Comparison of ENCODE assay signal across 18 mouse cellular contexts in genomic region chr12:77575046-77575445, GRCm38 (mm10).
DNase-seq lines count a peak whose midpoint lies in the region; ATAC-seq and TF ChIP-seq lines count a peak whose summit lies in the region.
"Had no signal": no experiment of that assay in that cellular context is flagged by ENCODE, and none has a peak within 500 bp of the region (broad histone marks: within the 10 kb centered on the region; RNA-seq: fewer than 3 reads in every experiment).

No protein-coding gene starts in this region.

- intact Hi-C loops in heart, adult 2 months (cut with DNase I), result no loop called here

- no peak for TF ChIP-seq EP300 in heart, adult 2 months (IDR thresholded peaks at IDR 0.05; ENCODE audit: insufficient read depth, low read depth, low read length)

- no peak for TF ChIP-seq CTCF in heart, adult 2 months (IDR thresholded peaks at IDR 0.05)

- TF ChIP-seq POLR2A in heart, adult 2 months (IDR thresholded peaks at IDR 0.05; ENCODE audit: insufficient read depth, low read depth, low read length), result no peak
- TF ChIP-seq POLR2A in limb, embryonic 14.5 days (IDR thresholded peaks at IDR 0.05; ENCODE audit: borderline replicate concordance, extremely low read depth, insufficient read depth, insufficient read length), result no peak

- H3K27ac ChIP-seq in heart, adult 2 months, result no peak overlapping the region
- no peak overlapping the region for H3K27ac ChIP-seq in limb, embryonic 11.5 days (replicated peaks; ENCODE audit: low read depth, low read length)
- no peak overlapping the region for H3K27ac ChIP-seq in limb, embryonic 10.5 days
- H3K27ac ChIP-seq in limb, embryonic 14.5 days (replicated peaks; ENCODE audit: low read depth, low read length), result no peak overlapping the region
- H3K27ac ChIP-seq: heart, embryonic 15.5 days; hindbrain, embryonic 12.5 days; limb, embryonic 15.5 days; stomach, embryonic 15.5 days had no signal

- H3K79me2 ChIP-seq in heart, adult 2 months (replicated peaks; ENCODE audit: control insufficient read depth, insufficient read depth, low read length), result no peaks in the 10 kb centered on the region

- no peaks in the 10 kb centered on the region for H3K27me3 ChIP-seq in heart, adult 2 months (ENCODE audit: control insufficient read depth, insufficient read depth, low read length)
- no peaks in the 10 kb centered on the region for H3K27me3 ChIP-seq in limb, embryonic 11.5 days (ENCODE audit: control insufficient read depth, insufficient read depth, low read length)
- H3K27me3 ChIP-seq in limb, embryonic 10.5 days (ENCODE audit: low read depth, poor library complexity, severe bottlenecking), result no peaks in the 10 kb centered on the region
- H3K27me3 ChIP-seq in limb, embryonic 14.5 days (ENCODE audit: control insufficient read depth, insufficient read depth, low read length), result no peaks in the 10 kb centered on the region
- H3K27me3 ChIP-seq: hindbrain, embryonic 12.5 days had no signal

- 40% methylated on average over 3 of the region's 3 CpGs for WGBS in heart, adult 2 months
- WGBS in limb, embryonic 11.5 days, result 66% methylated on average over 3 of the region's 3 CpGs
- 65% methylated on average over 3 of the region's 3 CpGs for WGBS in limb, embryonic 10.5 days
- WGBS in limb, embryonic 14.5 days, result 58% methylated on average over 3 of the region's 3 CpGs

- no peak overlapping the region for H3K4me2 ChIP-seq in limb, embryonic 11.5 days (ENCODE audit: low read depth, severe bottlenecking)
- H3K4me2 ChIP-seq in limb, embryonic 14.5 days (replicated peaks; ENCODE audit: low read depth, low read length, severe bottlenecking), result no peak overlapping the region
- H3K4me2 ChIP-seq: heart, embryonic 15.5 days; hindbrain, embryonic 12.5 days; limb, embryonic 15.5 days; neural tube, embryonic 15.5 days; stomach, embryonic 15.5 days had no signal

- no peaks in the 10 kb centered on the region for H3K9me3 ChIP-seq in limb, embryonic 11.5 days (ENCODE audit: control insufficient read depth, low read length)
- H3K9me3 ChIP-seq in limb, embryonic 10.5 days (replicated peaks), result no peaks in the 10 kb centered on the region
- H3K9me3 ChIP-seq in limb, embryonic 14.5 days (ENCODE audit: control insufficient read depth, low read length), result no peaks in the 10 kb centered on the region
- H3K9me3 ChIP-seq: heart, embryonic 15.5 days; hindbrain, embryonic 12.5 days; limb, embryonic 15.5 days; megakaryocyte, embryonic 14.5 days; neural tube, embryonic 15.5 days; stomach, embryonic 15.5 days had no signal

- no peaks in the 10 kb centered on the region for H3K4me1 ChIP-seq in heart, adult 2 months (ENCODE audit: control insufficient read depth, insufficient read depth, low read length)
- no peaks in the 10 kb centered on the region for H3K4me1 ChIP-seq in limb, embryonic 11.5 days (ENCODE audit: control insufficient read depth, insufficient read depth, low read length)
- no peaks in the 10 kb centered on the region for H3K4me1 ChIP-seq in limb, embryonic 10.5 days
- H3K4me1 ChIP-seq in limb, embryonic 14.5 days (ENCODE audit: control insufficient read depth, insufficient read depth, low read length), result no peaks in the 10 kb centered on the region
- H3K4me1 ChIP-seq: heart, embryonic 15.5 days; limb, embryonic 15.5 days; megakaryocyte, embryonic 14.5 days; stomach, embryonic 15.5 days had no signal

- DNase-seq in heart, adult 11 months, result peak; percentile 83
- DNase-seq in heart, adult 2 months, result no peak
- peak; percentile 49 for DNase-seq in limb, embryonic 11.5 days (ENCODE audit: low spot score)
- no peak for DNase-seq in limb, embryonic 10.5 days (ENCODE audit: low spot score)
- peak; percentile 21 for DNase-seq in NIH3T3 (ENCODE audit: low read depth)
- peak; percentile 27 for DNase-seq in limb, embryonic 14.5 days (ENCODE audit: low spot score)
- no peak for DNase-seq in testis, postnatal 10 days (ENCODE audit: low spot score)
- DNase-seq: kidney, adult 8-10 months; midbrain, embryonic 14.5 days; right cerebral cortex, postnatal 25 days had no signal

- no peak overlapping the region for H3K4me3 ChIP-seq in heart, adult 2 months
- H3K4me3 ChIP-seq in limb, embryonic 11.5 days (ENCODE audit: low read depth, low read length), result no peak overlapping the region
- H3K4me3 ChIP-seq in limb, embryonic 10.5 days, result no peak overlapping the region
- H3K4me3 ChIP-seq in limb, embryonic 14.5 days (replicated peaks; ENCODE audit: low read length), result no peak overlapping the region
- H3K4me3 ChIP-seq: heart, embryonic 15.5 days; hindbrain, embryonic 12.5 days; limb, embryonic 15.5 days; megakaryocyte, embryonic 14.5 days; myocyte; neural tube, embryonic 15.5 days; stomach, embryonic 15.5 days had no signal

- no peak for ATAC-seq in limb, embryonic 11.5 days (ENCODE audit: insufficient number of reproducible peaks, low FRiP score, low TSS enrichment, low read depth)
- ATAC-seq in limb, embryonic 14.5 days (ENCODE audit: low FRiP score, low read depth), result no peak
- ATAC-seq: inflammation-experienced regulatory T-cells, adult 6 months had no signal

- no peaks in the 10 kb centered on the region for H3K36me3 ChIP-seq in heart, adult 2 months (ENCODE audit: control insufficient read depth, insufficient read depth, low read length)
- no peaks in the 10 kb centered on the region for H3K36me3 ChIP-seq in limb, embryonic 11.5 days (ENCODE audit: control insufficient read depth, insufficient read depth, low read length)
- H3K36me3 ChIP-seq in limb, embryonic 10.5 days, result no peaks in the 10 kb centered on the region
- no peaks in the 10 kb centered on the region for H3K36me3 ChIP-seq in limb, embryonic 14.5 days (ENCODE audit: control insufficient read depth, insufficient read depth, low read length)
- H3K36me3 ChIP-seq: heart, embryonic 15.5 days; hindbrain, embryonic 12.5 days; limb, embryonic 15.5 days; neural tube, embryonic 15.5 days; stomach, embryonic 15.5 days had no signal

- H3K9ac ChIP-seq in heart, adult 2 months (ENCODE audit: low read depth, low read length), result no peak overlapping the region
- H3K9ac ChIP-seq in limb, embryonic 11.5 days (ENCODE audit: low read length), result no peak overlapping the region
- no peak overlapping the region for H3K9ac ChIP-seq in limb, embryonic 14.5 days (ENCODE audit: low read depth, low read length, severe bottlenecking)
- H3K9ac ChIP-seq: heart, embryonic 15.5 days; hindbrain, embryonic 12.5 days; limb, embryonic 15.5 days; neural tube, embryonic 15.5 days; stomach, embryonic 15.5 days had no signal

Comparison
In these comparisons a context has a peak if more than half of its experiments do, and no peak if none do; other contexts are left out.
1. DNase-seq: peak in heart, adult 11 months (single experiment), limb, embryonic 11.5 days (single experiment), NIH3T3 (single experiment) and limb, embryonic 14.5 days (single experiment); none in heart, adult 2 months (0 of 2), limb, embryonic 10.5 days (single experiment) and testis, postnatal 10 days (single experiment).